Mouse (Mus musculus) kidney, postnatal 0 days (tissue): ENCODE measurements around the gene Myrfl. TPM values are rescaled to one million over a fixed set of nuclear protein-coding genes. Genes with fewer than 3 reads are reported as not detected.
A peak's percentile ranks its signal among the peaks of the same experiment; 100 is the strongest.

Source experiments
- ATAC-seq: fragments of 200-750 bp; cut with Nextera tagmentation; replicated peaks from 2 replicates; pipeline ENCODE4 v1.8.0; 2017; ENCODE audit warnings: low read depth, moderate number of reproducible peaks, moderate TSS enrichment, moderate library complexity; ENCODE audit not compliant: low FRiP score
- DNase-seq: peaks from one replicate; pipeline ENCODE4 v3.0.0-alpha.2; 2016; ENCODE audit warnings: low spot score
- H3K27ac ChIP-seq: fragments of 300-500 bp; sonication (generic); 2 replicates; pipeline ENCODE4 v1.5.1; 2014; ENCODE audit warnings: mild to moderate bottlenecking
- H3K27me3 ChIP-seq: fragments of 300-500 bp; sonication (generic); 2 replicates; pipeline ENCODE4 v1.6.1; 2014; ENCODE audit warnings: low read length, mixed read lengths; ENCODE audit not compliant: insufficient read depth
- H3K36me3 ChIP-seq: fragments of 300-500 bp; sonication (generic); 2 replicates; pipeline ENCODE4 v1.6.1; 2014; ENCODE audit warnings: low read length, mixed read lengths; ENCODE audit not compliant: insufficient read depth
- H3K4me1 ChIP-seq: fragments of 300-500 bp; sonication (generic); replicated peaks from 2 replicates; pipeline ENCODE4 v1.6.1; 2014; ENCODE audit warnings: antibody characterized with exemption, low read length, mixed read lengths; ENCODE audit not compliant: insufficient read depth
- H3K4me2 ChIP-seq: fragments of 300-500 bp; sonication (generic); 2 replicates; pipeline ENCODE4 v1.6.1; 2014; ENCODE audit warnings: mild to moderate bottlenecking, low read length, moderate library complexity, mixed read lengths
- H3K4me3 ChIP-seq: fragments of 300-500 bp; sonication (generic); replicated peaks from 2 replicates; pipeline ENCODE4 v1.5.1; 2014; ENCODE audit warnings: low read depth, low read length
- H3K9ac ChIP-seq: fragments of 300-500 bp; sonication (generic); 2 replicates; pipeline ENCODE4 v1.6.1; 2014; ENCODE audit warnings: low read depth, low read length
- H3K9me3 ChIP-seq: fragments of 300-500 bp; sonication (generic); replicated peaks from 2 replicates; pipeline ENCODE4 v1.6.1; 2016; ENCODE audit warnings: low read length, inconsistent platforms, mixed read lengths
- CTCF ChIP-seq: IDR thresholded peaks from 2 replicates; pipeline ENCODE4 v1.5.1; 2016; ENCODE audit warnings: antibody characterized with exemption, low read depth, mild to moderate bottlenecking, moderate library complexity
- WGBS: fragments of 180-500 bp; shearing (Covaris S2); extraction: QIAGEN DNeasy Blood & Tissue Kit; methylation state at CpG from one replicate; pipeline ENCODE4 v1.1.7; 2014; 5-methylcytosine and 5-hydroxymethylcytosine counted together
- polyA plus RNA-seq: library from polyadenylated mRNA; unstranded; fragments of >200 nt; fragmentation: Nextera tagmentation; extraction: Ambion mirVana; gene quantifications from 2 replicates; pipeline ENCODE4 v1.2.1, GENCODE M21; 2015

The Myrfl gene
- polyA plus RNA-seq, 1 experiment from 2014 or later = 0.04 TPM

GRCm38 (mm10) chr10:116746281-116747011 lies 150.3 kb downstream of the Myrfl start:
- 42% methylated on average over 10 of the region's 10 CpGs for WGBS
- H3K4me3 ChIP-seq = no peak overlapping the region
- H3K9me3 ChIP-seq = no peaks in the 10 kb centered on the region
- H3K36me3 ChIP-seq = no peaks in the 10 kb centered on the region
- H3K9ac ChIP-seq = no peak overlapping the region
- ATAC-seq = peak; percentile 94
- no peaks in the 10 kb centered on the region for H3K4me1 ChIP-seq
- H3K4me2 ChIP-seq = no peak overlapping the region
- no peaks in the 10 kb centered on the region for H3K27me3 ChIP-seq
- peak; percentile 78 for DNase-seq
- no peak overlapping the region for H3K27ac ChIP-seq
- no peak for TF ChIP-seq CTCF

DNA sequence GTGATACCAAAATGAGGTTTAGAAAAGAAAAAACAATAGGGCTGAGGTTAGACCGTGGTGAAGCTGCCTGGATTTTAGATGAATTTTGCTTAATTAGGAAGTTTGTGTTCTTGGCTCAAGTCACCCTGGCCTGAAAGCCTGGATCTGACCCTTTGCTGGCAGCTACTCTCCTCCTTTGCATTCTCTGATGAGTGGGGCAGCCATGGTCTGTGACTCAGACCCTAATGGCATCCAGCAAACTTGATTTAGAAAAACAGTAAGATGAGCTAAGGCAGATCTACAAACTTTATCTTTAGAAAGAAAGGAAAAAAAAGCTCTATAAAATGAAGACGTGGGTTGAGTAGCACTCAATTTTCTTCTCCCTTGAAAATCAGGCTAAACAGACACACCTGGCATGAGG lies 154.0 kb downstream of the Myrfl start:
- no peak overlapping the region for H3K4me2 ChIP-seq
- ATAC-seq (no peak), DNase-seq (no peak)
- H3K4me3 ChIP-seq = no peak overlapping the region
- no peak overlapping the region for H3K9ac ChIP-seq
- WGBS = 53% methylated on average over 2 of the region's 2 CpGs
- TF ChIP-seq CTCF = no peak
- H3K36me3 ChIP-seq = no peaks in the 10 kb centered on the region
- H3K4me1 ChIP-seq = 0 out of 2 replicates have a peak, but pooled peaks cover 3% of the 10 kb centered on the region
- H3K27me3 ChIP-seq = no peaks in the 10 kb centered on the region
- H3K9me3 ChIP-seq = no peaks in the 10 kb centered on the region
- H3K27ac ChIP-seq = no peak overlapping the region

GRCm38 (mm10) chr10:116742189-116742588 lies 154.5 kb downstream of the Myrfl start:
- no peak overlapping the region for H3K4me3 ChIP-seq
- TF ChIP-seq CTCF = no peak
- no peaks in the 10 kb centered on the region for H3K36me3 ChIP-seq
- 0 out of 2 replicates have a peak, but pooled peaks cover 3% of the 10 kb centered on the region for H3K4me1 ChIP-seq
- no peak overlapping the region for H3K9ac ChIP-seq
- H3K27me3 ChIP-seq = no peaks in the 10 kb centered on the region
- H3K4me2 ChIP-seq = no peak overlapping the region
- ATAC-seq (no peak), DNase-seq (no peak)
- no peaks in the 10 kb centered on the region for H3K9me3 ChIP-seq
- no peak overlapping the region for H3K27ac ChIP-seq
- WGBS = 67% methylated on average over 8 of the region's 8 CpGs

- 23% methylated on average over 6 of the region's 6 CpGs for WGBS
These were observed 155.4 kb downstream of the Myrfl start for GRCm38 (mm10) chr10:116741343-116741742.

DNA sequence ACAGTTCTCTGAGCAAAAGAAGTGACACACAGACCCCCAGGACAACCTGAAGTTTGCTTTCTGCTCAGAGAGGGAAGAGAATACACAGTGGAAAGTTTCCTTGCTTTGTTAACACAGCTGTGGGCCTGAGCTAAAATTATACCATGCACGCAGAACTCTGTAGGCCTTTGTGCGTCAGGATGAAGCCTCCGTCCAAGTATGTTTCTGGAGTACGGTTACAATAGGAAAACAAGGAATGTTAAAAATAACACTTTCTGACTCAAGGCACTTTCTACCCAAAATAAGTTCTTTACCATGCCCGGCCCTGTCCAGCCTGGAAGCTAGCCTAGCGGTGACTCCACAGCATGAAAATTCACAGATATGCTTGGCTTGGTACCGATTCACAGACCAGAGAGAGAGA lies 156.6 kb downstream of the Myrfl start:
- 30% methylated on average over 7 of the region's 7 CpGs for WGBS
- H3K4me3 ChIP-seq = no peak overlapping the region
- no peak overlapping the region for H3K9ac ChIP-seq
- no peaks in the 10 kb centered on the region for H3K27me3 ChIP-seq
- no peak overlapping the region for H3K27ac ChIP-seq
- H3K9me3 ChIP-seq = no peaks in the 10 kb centered on the region
- H3K36me3 ChIP-seq = no peaks in the 10 kb centered on the region
- peak; percentile 58 for DNase-seq
- H3K4me1 ChIP-seq = 0 out of 2 replicates have a peak, but pooled peaks cover 3% of the 10 kb centered on the region
- ATAC-seq = no peak
- no peak for TF ChIP-seq CTCF
- H3K4me2 ChIP-seq = no peak overlapping the region

More at GRCm38 (mm10) chr10:116741343-116741742, 155.4 kb downstream of the Myrfl start:
- no peak for DNase-seq
- Histone ChIP-seq H3K27ac (no peak overlapping the region), H3K4me3 (no peak overlapping the region), H3K4me1 (0 out of 2 replicates have a peak, but pooled peaks cover 3% of the 10 kb centered on the region), H3K36me3 (no peaks in the 10 kb centered on the region), H3K9me3 (no peaks in the 10 kb centered on the region), H3K27me3 (no peaks in the 10 kb centered on the region), H3K4me2 (no peak overlapping the region), H3K9ac (no peak overlapping the region)
- ATAC-seq = no peak
- no peak for TF ChIP-seq CTCF

GRCm38 (mm10) chr10:116738533-116738932 lies 158.2 kb downstream of the Myrfl start:
- no peak for TF ChIP-seq CTCF
- H3K4me1 ChIP-seq = 0 out of 2 replicates have a peak, but pooled peaks cover 3% of the 10 kb centered on the region
- DNase-seq = no peak
- WGBS = 82% methylated on average over 8 of the region's 8 CpGs
- no peaks in the 10 kb centered on the region for H3K27me3 ChIP-seq
- no peak overlapping the region for H3K9ac ChIP-seq
- no peak overlapping the region for H3K4me3 ChIP-seq
- no peaks in the 10 kb centered on the region for H3K9me3 ChIP-seq
- H3K4me2 ChIP-seq = no peak overlapping the region
- ATAC-seq = no peak
- no peak overlapping the region for H3K27ac ChIP-seq
- no peaks in the 10 kb centered on the region for H3K36me3 ChIP-seq
